Mouse (Mus musculus): Measurements from ENCODE around the gene Olfr1437.

GRCm38 (mm10) chr19:12292979-12293378, 31.9 kb downstream of the Olfr1437 start:
- TF ChIP-seq CTCF (IDR thresholded peaks at IDR 0.05; ENCODE audit: borderline replicate concordance, control insufficient read depth, extremely low read depth, insufficient read depth, low read length, poor library complexity) (no peak), POLR2A (IDR thresholded peaks at IDR 0.05; ENCODE audit: control insufficient read depth, extremely low read depth, insufficient read depth, low read length, poor library complexity) (no peak)
